Mouse (Mus musculus) heart, adult 2 months (tissue): ENCODE measurements at regions not wholly inside any gene's neighbourhood (a gene's known extent, or its start where the extent isn't known, plus 50 kb on each side); places are given as distances from the start of the nearest gene placed in this dataset.

ENCODE experiments used
- EP300 ChIP-seq: fragments of 200-500 bp; IDR thresholded peaks from 2 replicates; pipeline ENCODE4 v1.6.1; 2011; ENCODE audit warnings: low read depth, low read length, control low read depth; ENCODE audit not compliant: insufficient read depth
- POLR2A ChIP-seq: fragments of 200-500 bp; IDR thresholded peaks from 2 replicates; pipeline ENCODE4 v1.6.1; 2011; ENCODE audit warnings: mild to moderate bottlenecking, low read depth, low read length, control low read depth; ENCODE audit not compliant: insufficient read depth

- no peak for TF ChIP-seq EP300
- no peak for TF ChIP-seq POLR2A
These were observed 545.8 kb upstream of the Vstm2b start for GRCm38 (mm10) chr7:40352306-40352705.
